In genomic region chr9:71694223-71694622, GRCm38 (mm10) we compare ENCODE assay signal across 17 mouse cellular contexts.
DNase-seq lines count a peak whose midpoint lies in the region; ATAC-seq and TF ChIP-seq lines count a peak whose summit lies in the region.
"Had no signal": no experiment of that assay in that cellular context is flagged by ENCODE, and none has a peak within 500 bp of the region (broad histone marks: within the 10 kb centered on the region; RNA-seq: fewer than 3 reads in every experiment).

No protein-coding gene starts in this region.

- H3K27ac ChIP-seq in heart, embryonic 14.5 days (replicated peaks in 1 of 2; ENCODE audit: control insufficient read depth in 1 of 2, insufficient read depth in 1 of 2, low read depth in 2 of 2, low read length in 2 of 2), result peak overlapping the region; percentile 63 to 64
- H3K27ac ChIP-seq in heart, postnatal 0 days (ENCODE audit: low read depth), result peak overlapping the region; percentile 64
- H3K27ac ChIP-seq in forebrain, embryonic 13.5 days, result no peak overlapping the region
- H3K27ac ChIP-seq: forebrain, embryonic 15.5 days; hindbrain, embryonic 10.5 days; neural tube, embryonic 13.5 days had no signal

- POLR2A ChIA-PET in Patski (lab: Charles Lee), result no interaction called here

- H3K9ac ChIP-seq in heart, embryonic 14.5 days (ENCODE audit: low read length), result no peak overlapping the region
- H3K9ac ChIP-seq in heart, postnatal 0 days (replicated peaks; ENCODE audit: low read depth, low read length), result no peak overlapping the region
- no peak overlapping the region for H3K9ac ChIP-seq in forebrain, embryonic 13.5 days
- H3K9ac ChIP-seq: forebrain, embryonic 15.5 days; lung, embryonic 14.5 days; neural tube, embryonic 13.5 days had no signal

- no peaks in the 10 kb centered on the region for H3K27me3 ChIP-seq in heart, embryonic 14.5 days (ENCODE audit: control insufficient read depth, insufficient read depth, low read length)
- no peaks in the 10 kb centered on the region for H3K27me3 ChIP-seq in Patski
- no peaks in the 10 kb centered on the region for H3K27me3 ChIP-seq in heart, postnatal 0 days (ENCODE audit: control insufficient read depth, insufficient read depth, low read length)
- no peaks in the 10 kb centered on the region; the same call in 1 of the 2 replicates for H3K27me3 ChIP-seq in forebrain, embryonic 13.5 days
- H3K27me3 ChIP-seq: CH12.LX; forebrain, embryonic 15.5 days; neural tube, embryonic 13.5 days had no signal

- no peak for TF ChIP-seq CTCF in Patski (IDR thresholded peaks at IDR 0.05)
- TF ChIP-seq CTCF in heart, postnatal 0 days (IDR thresholded peaks at IDR 0.05; ENCODE audit: low read depth), result no peak

- no peak for TF ChIP-seq EP300 in heart, postnatal 0 days (IDR thresholded peaks at IDR 0.05; ENCODE audit: low read depth)

- H3K36me3 ChIP-seq in heart, embryonic 14.5 days (ENCODE audit: control insufficient read depth, insufficient read depth, low read length), result peaks cover 8% of the 10 kb centered on the region
- no peaks in the 10 kb centered on the region for H3K36me3 ChIP-seq in heart, postnatal 0 days (replicated peaks; ENCODE audit: control insufficient read depth, insufficient read depth, low read length)
- H3K36me3 ChIP-seq in forebrain, embryonic 13.5 days (ENCODE audit: poor library complexity, severe bottlenecking), result no peaks in the 10 kb centered on the region
- H3K36me3 ChIP-seq: forebrain, embryonic 15.5 days; hindbrain, embryonic 10.5 days; neural tube, embryonic 13.5 days had no signal

- H3K4me2 ChIP-seq in heart, embryonic 14.5 days (ENCODE audit: low read length), result no peak overlapping the region
- no peak overlapping the region for H3K4me2 ChIP-seq in heart, postnatal 0 days (ENCODE audit: low read depth, low read length)
- H3K4me2 ChIP-seq in forebrain, embryonic 13.5 days, result no peak overlapping the region
- H3K4me2 ChIP-seq: forebrain, embryonic 15.5 days; lung, embryonic 14.5 days; neural tube, embryonic 13.5 days had no signal

- in situ Hi-C loops in Patski (cut with MboI; ENCODE audit: low pct_unique_long_range_greater_than_20kb), result no loop called here

- H3K4me1 ChIP-seq in heart, embryonic 14.5 days (ENCODE audit: control insufficient read depth in 2 of 2, insufficient read depth in 2 of 2, low read length in 2 of 2), result peaks cover 28 to 57% of the 10 kb centered on the region in 2 experiments
- H3K4me1 ChIP-seq in heart, postnatal 0 days (ENCODE audit: control insufficient read depth, insufficient read depth), result peaks cover 27% of the 10 kb centered on the region
- no peaks in the 10 kb centered on the region for H3K4me1 ChIP-seq in forebrain, embryonic 13.5 days
- H3K4me1 ChIP-seq: forebrain, embryonic 15.5 days had no signal

- H3K9me3 ChIP-seq in heart, embryonic 14.5 days (ENCODE audit: control insufficient read depth, low read length), result no peaks in the 10 kb centered on the region
- no peaks in the 10 kb centered on the region for H3K9me3 ChIP-seq in heart, postnatal 0 days (replicated peaks; ENCODE audit: control insufficient read depth, low read length)
- no peaks in the 10 kb centered on the region for H3K9me3 ChIP-seq in forebrain, embryonic 13.5 days (replicated peaks)
- H3K9me3 ChIP-seq: forebrain, embryonic 15.5 days; hindbrain, embryonic 10.5 days; neural tube, embryonic 13.5 days had no signal

- 42% methylated on average over 4 of the region's 4 CpGs for WGBS in heart, embryonic 14.5 days
- 48% methylated on average over 4 of the region's 4 CpGs for WGBS in heart, postnatal 0 days
- 64% methylated on average over 4 of the region's 4 CpGs for WGBS in forebrain, embryonic 13.5 days

- no peak for DNase-seq in heart, adult 9 months (ENCODE audit: low spot score in 2 of 2)
- DNase-seq in kidney, postnatal 14 days, result peak; percentile 36
- no peak for DNase-seq in kidney, adult 9 months
- DNase-seq in Patski (ENCODE audit: low read depth, low spot score), result no peak
- no peak for DNase-seq in heart, postnatal 0 days (ENCODE audit: low spot score)
- DNase-seq: adrenal gland, postnatal 14 days; cerebellum, adult 9-11 months; layer of hippocampus, adult 9-11 months; lung, embryonic 14.5 days had no signal

- ATAC-seq in heart, embryonic 14.5 days (ENCODE audit: insufficient number of reproducible peaks, insufficient read depth, low FRiP score, low read depth), result peak; percentile 48
- ATAC-seq in Patski, result peak; percentile 17
- ATAC-seq in heart, postnatal 0 days (ENCODE audit: insufficient read depth, low read depth), result peak; percentile 43
- ATAC-seq in forebrain, embryonic 13.5 days, result no peak
- ATAC-seq: forebrain, embryonic 15.5 days; inflammation-experienced regulatory T-cells, adult 6 months had no signal

- no peak overlapping the region for H3K4me3 ChIP-seq in heart, embryonic 14.5 days (ENCODE audit: control insufficient read depth in 1 of 2, insufficient read depth in 1 of 2, low read depth in 1 of 2, low read length in 2 of 2)
- H3K4me3 ChIP-seq in heart, postnatal 0 days (ENCODE audit: low read depth, low read length), result no peak overlapping the region
- H3K4me3 ChIP-seq in forebrain, embryonic 13.5 days, result no peak overlapping the region
- H3K4me3 ChIP-seq: forebrain, embryonic 15.5 days; hindbrain, embryonic 10.5 days; megakaryocyte, embryonic 14.5 days; neural tube, embryonic 13.5 days had no signal

- CTCF ChIA-PET in Patski (lab: Charles Lee), result interaction anchor here (0.8 kb wide), 1 partner anchor 12 kb away, joined by 3 read pairs; no protein-coding TSS in a partner anchor
